Mouse (Mus musculus) liver, postnatal 0 days (tissue): ENCODE measurements around the gene Tas1r2.

Experiments
- CTCF ChIP-seq: sonication (generic); IDR thresholded peaks from 2 replicates; pipeline ENCODE4 v1.5.1; 2016; ENCODE audit warnings: antibody characterized with exemption, low read depth
- EP300 ChIP-seq: IDR thresholded peaks from 2 replicates; pipeline ENCODE4 v1.6.1; 2016; ENCODE audit warnings: antibody characterized with exemption, low read depth, mild to moderate bottlenecking

DNA sequence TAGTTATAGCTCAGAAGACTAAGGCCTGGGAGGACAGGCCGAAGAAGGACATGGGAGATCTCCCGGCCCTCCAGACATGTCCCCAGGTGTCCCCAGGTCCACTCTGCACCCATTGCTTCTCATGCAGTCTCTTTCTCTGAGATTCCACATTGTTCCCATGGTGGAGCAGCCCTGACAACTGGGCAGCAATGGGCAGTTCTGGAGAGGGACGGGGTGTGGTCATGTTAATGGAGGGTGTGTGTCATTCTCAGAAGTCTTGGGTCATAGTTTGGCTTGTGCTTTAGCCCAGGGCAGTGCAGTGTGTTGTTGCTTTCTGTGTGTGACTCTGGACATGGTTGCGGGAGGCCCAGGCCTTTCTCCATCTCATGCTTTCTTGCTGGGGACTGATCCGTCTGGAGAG is 46.6 kb upstream of the Tas1r2 start:
- TF ChIP-seq EP300, result no peak
- TF ChIP-seq CTCF, result no peak
